Mouse (Mus musculus) brain, embryonic 14.5 days (tissue): ENCODE measurements around the gene Iqcd.
A peak's percentile ranks its signal among the peaks of the same experiment; 100 is the strongest.

Experiments
- CTCF ChIP-seq: fragments of 200-500 bp; IDR thresholded peaks from 2 replicates; pipeline ENCODE4 v1.5.1; 2012; ENCODE audit warnings: inconsistent platforms, mild to moderate bottlenecking, moderate library complexity, borderline replicate concordance; ENCODE audit not compliant: insufficient read depth, insufficient read length; ENCODE audit errors: extremely low read depth
- POLR2A ChIP-seq: fragments of 200-500 bp; IDR thresholded peaks from 2 replicates; pipeline ENCODE4 v1.6.1; 2012; ENCODE audit warnings: mild to moderate bottlenecking, inconsistent platforms, borderline replicate concordance; ENCODE audit not compliant: poor library complexity, insufficient read depth, insufficient read length, severe bottlenecking; ENCODE audit errors: extremely low read depth

DNA sequence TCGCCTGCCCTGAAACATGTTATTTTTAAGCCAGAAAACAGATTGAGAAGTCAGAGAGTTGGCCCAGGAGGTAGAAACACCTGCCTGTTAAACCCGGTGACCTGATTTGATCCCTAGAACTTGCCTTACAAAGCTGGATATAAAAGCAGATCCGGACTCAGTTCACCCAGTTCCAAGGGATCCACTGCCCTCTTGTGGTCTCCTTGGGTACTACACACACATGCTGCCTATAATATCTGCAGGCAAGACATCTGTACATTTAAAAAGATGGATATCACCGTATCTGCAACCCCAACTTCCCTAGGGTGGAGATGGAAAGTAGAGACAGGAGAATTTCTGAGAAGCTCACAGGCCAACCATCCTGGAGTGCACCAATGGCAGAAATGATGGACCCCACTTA, 27.1 kb downstream of the Iqcd start:
- no peak for TF ChIP-seq POLR2A
- TF ChIP-seq CTCF, result peak; percentile 51; the same call in 1 of the 2 replicates
